Mouse (Mus musculus) left cerebral cortex, adult 2 months (tissue): ENCODE data around the gene Olfr469. TPM values are rescaled to one million over a fixed set of nuclear protein-coding genes. Genes with fewer than 3 reads are reported as not detected.
"Not testable (repeated sequence)": the region's sequence is repeated elsewhere in the genome, so short reads cannot be mapped to it uniquely, and the experiment has no call there.

ENCODE experiments used
- DNase-seq, 2 experiments: peaks; one replicate each; pipeline ENCODE4 v3.0.0; 2021 to 2022; ENCODE audit warnings: low spot score in 2 of 2, mixed read lengths in 1 of 2; ENCODE audit errors: extremely low spot score in 1 of 2
- H3K27ac ChIP-seq: fragments of 200-600 bp; 2 replicates; pipeline ENCODE4 v1.8.1; 2022
- H3K4me3 ChIP-seq: fragments of 200-600 bp; 2 replicates; pipeline ENCODE4 v1.8.1; 2022
- CTCF ChIP-seq: fragments of 200-600 bp; IDR thresholded peaks from 2 replicates; pipeline ENCODE4 v1.8.1; 2022; ENCODE audit warnings: antibody characterized with exemption, mild to moderate bottlenecking, moderate library complexity
- intact Hi-C: fragments of 180-260 bp; cut with DNase I; formaldehyde crosslinking; loops from one replicate; pipeline ENCODE4 v1.15.1; 2025
- long read RNA-seq, 2 experiments: library from polyadenylated mRNA; stranded (forward); transcript quantifications; one replicate each; pipeline ENCODE4 v2.0.0; 2021; ENCODE audit warnings: borderline mapping rate in 2 of 2
- total RNA-seq, 2 experiments: library from RNA; stranded (reverse); gene quantifications; 2 replicates each; pipeline ENCODE4 v1.2.3; 2021

The Olfr469 gene
- not detected for total RNA-seq
- long read RNA-seq, experiment 1 = 0 reads
- long read RNA-seq, experiment 2 = 0 reads

DNA sequence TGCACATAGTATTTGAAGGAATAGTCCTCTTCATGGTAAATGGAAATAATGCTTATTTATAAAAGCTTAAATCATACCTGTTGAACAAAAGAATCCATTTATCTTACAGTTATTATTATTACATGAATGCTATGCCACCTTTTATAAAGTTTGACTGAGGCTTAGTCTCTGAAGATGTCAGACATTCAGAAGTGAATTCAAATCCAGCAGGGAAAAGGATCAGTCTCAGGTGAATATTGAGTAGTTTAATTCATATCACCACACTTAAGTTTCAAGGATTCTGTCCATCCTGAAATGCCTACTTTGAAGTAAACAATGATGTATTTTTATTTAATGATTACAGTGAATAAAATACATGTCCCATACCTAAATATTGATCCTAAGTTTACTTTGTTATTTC lies at the start of gene Olfr469:
Olfr469 (minus strand) TSS at position 101 of the 400 bp plus-strand sequence.
- DNase-seq, H3K4me3 ChIP-seq, H3K27ac ChIP-seq, intact Hi-C loops: not testable (repeated sequence)

DNA sequence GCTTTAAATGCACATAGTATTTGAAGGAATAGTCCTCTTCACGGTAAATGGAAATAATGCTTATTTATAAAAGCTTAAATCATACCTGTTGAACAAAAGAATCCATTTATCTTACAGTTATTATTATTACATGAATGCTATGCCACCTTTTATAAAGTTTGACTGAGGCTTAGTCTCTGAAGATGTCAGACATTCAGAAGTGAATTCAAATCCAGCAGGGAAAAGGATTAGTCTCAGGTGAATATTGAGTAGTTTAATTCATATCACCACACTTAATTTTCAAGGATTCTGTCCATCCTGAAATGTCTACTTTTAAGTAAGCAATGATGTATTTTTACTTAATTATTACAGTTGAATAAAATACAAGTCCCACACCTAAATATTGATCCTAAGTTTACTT lies 22.0 kb upstream of the Olfr469 start, which contains the start of gene Olfr470:
Olfr470 (minus strand) TSS at position 101 of the 400 bp plus-strand sequence.
- DNase-seq, H3K27ac ChIP-seq, intact Hi-C loops, H3K4me3 ChIP-seq: not testable (repeated sequence)

DNA sequence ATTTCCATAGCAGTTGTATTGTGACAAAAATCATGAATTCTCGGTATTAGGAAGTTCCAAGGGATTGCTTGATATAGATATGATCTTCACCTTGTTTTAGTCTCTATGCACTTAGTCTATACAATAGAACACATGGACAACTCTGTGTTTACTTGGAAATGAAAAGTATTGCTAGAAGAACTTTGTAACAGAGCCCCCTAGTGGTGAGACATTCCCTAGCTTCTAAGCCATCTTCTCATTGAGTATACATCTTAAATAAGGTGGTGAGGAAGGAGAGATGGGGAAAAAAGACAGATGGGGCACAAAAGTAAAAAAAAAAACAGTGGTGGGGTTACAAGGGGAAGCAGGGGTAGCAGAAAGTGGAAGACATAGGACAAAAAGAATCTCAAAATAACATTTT lies 16.4 kb upstream of the Olfr469 start:
- Histone ChIP-seq H3K27ac (no peak overlapping the region), H3K4me3 (no peak overlapping the region)
- TF ChIP-seq CTCF = peak; percentile 51
- DNase-seq = no peak
- intact Hi-C loops = loop anchor here (1.0 kb wide), 1 partner anchor 25 kb away; no protein-coding TSS in a partner anchor

DNA sequence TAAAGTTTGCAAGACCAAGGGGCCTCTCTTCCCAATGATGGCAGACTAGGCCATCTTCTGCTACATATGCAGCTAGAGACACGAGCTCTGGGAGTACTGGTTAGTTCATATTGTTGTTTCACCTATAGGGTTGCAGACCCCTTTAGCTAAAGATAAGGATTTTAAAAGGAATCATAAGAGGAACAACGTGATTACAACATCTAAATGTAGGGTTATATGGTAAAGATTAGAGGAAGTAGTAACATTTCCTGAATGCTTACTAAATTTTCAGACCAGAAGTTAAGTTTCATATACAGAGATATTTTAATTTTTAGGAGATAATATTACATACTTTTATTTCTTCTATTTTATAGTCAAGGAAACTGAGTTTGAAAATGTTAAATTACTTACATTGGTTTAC lies 1.5 kb downstream of the Olfr469 start:
- H3K4me3 ChIP-seq, intact Hi-C loops, H3K27ac ChIP-seq, DNase-seq: not testable (repeated sequence)

DNA sequence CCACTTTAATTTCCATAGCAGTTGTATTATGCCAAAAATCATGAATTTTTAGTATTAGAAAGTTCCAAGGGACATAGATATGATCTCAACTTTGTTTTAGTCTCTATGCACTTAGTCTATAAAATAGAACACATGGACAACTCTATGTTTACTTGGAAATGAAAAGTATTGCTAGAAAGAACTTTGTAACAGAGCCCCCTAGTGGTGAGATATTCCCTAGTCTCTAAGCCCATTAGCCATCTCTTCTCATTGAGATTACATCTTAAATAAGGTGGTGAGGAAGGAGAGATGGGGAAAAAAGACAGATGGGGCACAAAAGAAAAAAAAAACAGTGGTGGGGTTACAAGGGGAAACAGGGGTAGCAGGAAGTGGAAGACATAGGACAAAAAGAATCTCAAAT lies 5.9 kb downstream of the Olfr469 start:
- intact Hi-C loops = no loop called here
- H3K27ac ChIP-seq = no peak overlapping the region
- DNase-seq = no peak
- H3K4me3 ChIP-seq = no peak overlapping the region
- TF ChIP-seq CTCF = peak; percentile 45

DNA sequence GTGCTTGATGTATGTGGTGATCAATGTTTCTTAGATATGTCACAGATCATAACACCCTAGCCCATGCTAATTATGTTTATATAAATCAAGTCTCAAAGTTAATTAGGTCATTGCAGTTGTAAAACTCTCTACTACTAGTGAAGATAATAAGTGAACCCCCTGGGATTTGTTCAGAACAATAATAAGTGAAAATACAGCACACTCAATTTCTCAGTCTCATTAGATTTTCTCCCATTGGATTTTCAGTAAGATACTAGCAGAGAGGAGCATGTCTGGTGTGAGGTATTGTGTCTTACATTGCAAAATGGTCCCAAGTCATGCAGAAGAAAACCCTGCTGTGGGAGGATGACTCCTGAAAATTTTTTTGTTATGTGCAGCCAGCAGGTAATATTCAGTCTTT lies 13.4 kb downstream of the Olfr469 start, which contains the start of gene Olfr467:
Olfr467 (plus strand) TSS at position 301 of the 400 bp plus-strand sequence.
- no peak for DNase-seq
- no peak for TF ChIP-seq CTCF
- intact Hi-C loops = no loop called here
- H3K27ac ChIP-seq = no peak within 1 kb of the TSS
- no peak within 1 kb of the TSS for H3K4me3 ChIP-seq

DNA sequence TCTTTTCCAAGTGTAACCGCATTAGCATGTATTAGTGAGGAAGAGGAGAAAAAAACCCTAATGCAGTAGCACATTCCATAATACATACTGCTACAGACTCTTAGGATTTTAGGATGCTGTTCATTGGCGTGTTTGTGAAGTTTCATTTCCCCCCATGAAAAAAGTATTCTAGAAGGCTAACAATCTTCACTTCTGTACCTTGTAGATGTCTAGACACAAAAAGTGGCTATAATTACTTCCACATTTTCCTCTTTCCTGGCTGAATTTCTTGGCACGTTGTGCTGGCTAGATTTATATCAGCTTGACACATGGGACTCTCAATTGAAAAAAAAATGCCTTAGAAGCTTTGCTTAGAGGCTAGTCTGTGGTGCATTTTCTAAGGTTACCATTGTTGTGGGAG lies 23.2 kb downstream of the Olfr469 start:
- H3K27ac ChIP-seq = no peak overlapping the region
- no peak overlapping the region for H3K4me3 ChIP-seq
- DNase-seq = no peak
- TF ChIP-seq CTCF = no peak
- intact Hi-C loops = no loop called here

DNA sequence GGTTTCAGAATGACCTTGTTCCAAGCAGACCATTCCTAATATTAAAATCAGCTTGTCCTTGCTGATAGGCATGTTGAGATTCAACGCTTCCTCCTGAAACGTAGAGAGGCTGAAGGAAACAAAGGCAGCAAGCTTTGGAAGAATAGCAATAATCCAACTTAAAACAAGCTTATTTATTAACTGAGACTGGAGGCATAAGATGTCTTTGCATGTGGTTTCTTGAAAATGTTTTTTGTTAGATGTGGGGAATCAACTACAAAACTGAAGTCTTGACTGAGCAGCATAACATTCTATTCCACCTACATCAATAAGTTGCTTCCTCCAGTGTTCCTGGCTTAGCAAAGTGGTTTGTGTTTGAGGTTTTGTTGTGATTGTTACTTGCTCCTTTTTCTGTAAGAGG lies 24.2 kb downstream of the Olfr469 start, which contains the start of gene Ovch2:
Ovch2 (minus strand) TSS at position 101 of the 400 bp plus-strand sequence.
- H3K4me3 ChIP-seq = no peak within 1 kb of the TSS
- intact Hi-C loops = no loop called here
- H3K27ac ChIP-seq = no peak within 1 kb of the TSS
- no peak for DNase-seq
- TF ChIP-seq CTCF = no peak

DNA sequence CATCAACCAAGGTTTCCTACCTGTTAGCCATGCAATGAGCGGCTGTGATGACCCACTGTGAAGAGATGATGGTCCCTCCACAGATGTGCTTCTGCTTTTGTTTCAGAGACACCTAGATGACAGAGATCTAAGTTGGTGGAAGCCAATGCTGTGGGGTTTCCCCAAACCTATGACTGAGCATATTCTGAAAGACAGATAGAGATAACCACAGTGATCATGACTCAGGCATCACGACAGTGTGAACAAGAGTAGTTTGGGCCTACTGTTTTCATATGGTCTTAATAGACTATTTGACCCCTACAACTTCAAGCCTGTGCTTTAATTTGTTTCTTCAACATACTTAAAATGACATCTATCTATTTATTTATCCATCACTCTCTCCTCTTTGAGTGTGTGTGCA lies 28.8 kb downstream of the Olfr469 start:
- Histone ChIP-seq H3K27ac (no peak overlapping the region), H3K4me3 (no peak overlapping the region)
- intact Hi-C loops = no loop called here
- TF ChIP-seq CTCF = no peak
- DNase-seq = no peak

DNA sequence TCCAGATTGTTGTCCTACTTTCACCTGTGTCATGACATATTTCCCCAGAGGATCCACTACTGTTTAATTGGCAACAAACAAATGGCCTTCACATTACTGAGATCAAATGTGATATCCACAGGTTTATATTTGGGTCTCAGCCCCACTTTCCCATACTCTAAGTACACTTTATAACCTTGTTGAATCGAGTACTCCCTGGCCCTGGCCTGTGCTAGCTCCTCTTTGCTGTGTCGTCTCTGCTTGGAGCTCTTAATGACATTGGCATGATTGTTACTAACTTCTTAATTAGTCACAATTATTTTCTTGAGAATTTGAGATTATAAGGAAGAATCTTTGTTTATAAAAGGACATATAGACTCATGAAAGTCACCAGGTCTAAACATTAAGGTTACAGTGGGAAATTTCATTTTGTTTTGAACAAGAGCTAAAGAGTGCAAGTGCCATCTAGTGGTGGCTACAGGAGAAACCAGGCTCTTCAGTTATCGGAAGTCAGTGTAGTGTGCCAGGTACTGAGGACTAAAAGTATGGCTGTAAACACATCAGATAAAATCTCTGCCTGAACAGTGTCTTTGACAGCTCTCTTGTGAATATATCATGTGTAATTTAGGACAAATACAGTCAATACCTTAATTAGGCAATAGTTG lies 37.2 kb downstream of the Olfr469 start:
- peak in 1 of 2 experiments; percentile 15 for DNase-seq
- H3K4me3 ChIP-seq = no peak overlapping the region
- peak; percentile 87 for TF ChIP-seq CTCF
- no peak overlapping the region for H3K27ac ChIP-seq
- intact Hi-C loops = loop anchor here (5.0 kb wide), 1 partner anchor 571 kb away; no protein-coding TSS in a partner anchor

DNA sequence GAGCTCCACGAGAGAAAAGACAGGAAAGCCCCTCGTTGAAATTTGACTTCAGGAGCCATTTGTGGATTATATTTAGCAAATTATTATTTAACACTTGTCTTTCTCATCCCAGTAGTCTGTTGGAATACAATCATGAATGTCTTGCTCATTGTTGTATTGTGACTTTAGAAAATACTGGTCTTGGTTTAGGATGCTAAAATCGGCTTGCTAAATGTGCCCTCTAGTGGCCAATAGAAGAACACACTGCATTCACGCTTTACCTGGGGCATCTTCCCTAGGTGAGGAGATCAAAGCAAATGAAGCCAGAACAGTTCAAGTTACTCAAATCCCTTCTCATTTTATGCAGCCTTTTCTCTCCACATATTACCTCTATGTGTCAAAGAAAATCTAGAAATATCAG lies 45.7 kb downstream of the Olfr469 start:
- TF ChIP-seq CTCF = peak; percentile 87
- no peak overlapping the region for H3K27ac ChIP-seq
- H3K4me3 ChIP-seq = no peak overlapping the region
- no peak for DNase-seq
- intact Hi-C loops = loop anchor here (1.0 to 5.0 kb wide), 2 partner anchors 30 to 117 kb away; no protein-coding TSS in a partner anchor

DNA sequence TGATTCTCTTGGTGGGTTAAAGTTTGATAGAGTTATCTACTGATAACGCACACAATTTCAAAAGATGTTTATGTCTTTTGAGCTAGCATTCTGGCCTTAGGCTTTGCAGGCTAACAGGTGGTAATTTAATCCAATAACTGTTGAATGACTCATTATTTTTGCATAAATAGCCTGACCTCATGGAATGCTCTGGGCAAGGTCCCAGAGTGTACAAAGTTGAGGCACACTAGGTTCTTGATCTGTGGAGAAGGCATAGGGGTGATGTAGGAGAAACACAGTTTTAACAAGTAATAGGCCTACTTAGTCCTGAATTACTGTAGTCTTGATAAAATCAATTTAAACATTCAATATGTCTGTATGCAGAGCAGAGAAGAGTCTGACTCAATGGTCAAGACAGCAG lies 47.1 kb downstream of the Olfr469 start:
- Histone ChIP-seq H3K4me3 (no peak overlapping the region), H3K27ac (no peak overlapping the region)
- intact Hi-C loops = loop anchor here (5.0 kb wide), 1 partner anchor 116 kb away; no protein-coding TSS in a partner anchor
- TF ChIP-seq CTCF = no peak
- DNase-seq = no peak

DNA sequence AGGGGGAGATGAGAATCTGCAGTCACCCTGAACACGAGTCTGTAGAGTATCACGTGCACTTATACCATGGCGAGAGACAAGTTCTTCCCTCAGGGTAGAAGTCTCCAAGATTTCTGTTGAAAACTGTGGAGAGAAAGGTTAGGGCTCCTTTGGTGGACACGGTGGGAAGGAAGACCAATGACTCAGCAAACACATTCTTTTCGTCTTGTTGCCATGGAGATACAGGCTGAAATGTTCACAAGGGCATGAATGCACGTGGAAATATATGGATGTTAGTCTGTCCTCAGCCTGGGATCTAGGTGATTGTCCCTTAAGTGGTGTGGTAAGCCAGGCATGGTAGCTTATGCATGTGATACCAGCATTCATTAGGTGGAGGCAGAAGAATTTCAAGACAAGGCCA lies 54.5 kb downstream of the Olfr469 start:
- Histone ChIP-seq H3K4me3 (no peak overlapping the region), H3K27ac (no peak overlapping the region)
- DNase-seq = no peak
- intact Hi-C loops = no loop called here
- TF ChIP-seq CTCF = no peak

Other genes with a start within 250 kb of the Olfr469 start
- 1 to 10 TPM; 6.9 TPM for gene Ppfibp2, start 230.3 kb downstream of the Olfr469 start, total RNA-seq
- gene 5330417H12Rik, start 200.4 kb downstream of the Olfr469 start, total RNA-seq = not detected
- gene Cyb5r2, start 67.5 kb downstream of the Olfr469 start, total RNA-seq = not detected
- not detected for gene Ovch2, start 24.3 kb downstream of the Olfr469 start, total RNA-seq
- not detected for gene Olfr467, start 13.3 kb downstream of the Olfr469 start, total RNA-seq
- not detected for gene Olfr470, start 21.9 kb upstream of the Olfr469 start, total RNA-seq
- not detected for gene Olfr472, start 72.4 kb upstream of the Olfr469 start, total RNA-seq
- gene Olfr473, start 104.9 kb upstream of the Olfr469 start, total RNA-seq = not detected
- gene Olfr474, start 129.1 kb upstream of the Olfr469 start, total RNA-seq = not detected
- gene Olfr476, start 139.3 kb upstream of the Olfr469 start, total RNA-seq = not detected
- not detected for gene Olfr477, start 161.2 kb upstream of the Olfr469 start, total RNA-seq
- not detected for gene Olfr478, start 208.4 kb upstream of the Olfr469 start, total RNA-seq
- gene Olfr479, start 225.2 kb upstream of the Olfr469 start, total RNA-seq = not detected
- not detected for gene Olfr480, start 241.8 kb upstream of the Olfr469 start, total RNA-seq